Mouse (Mus musculus): ENCODE data around the gene Vgll4.

DNA sequence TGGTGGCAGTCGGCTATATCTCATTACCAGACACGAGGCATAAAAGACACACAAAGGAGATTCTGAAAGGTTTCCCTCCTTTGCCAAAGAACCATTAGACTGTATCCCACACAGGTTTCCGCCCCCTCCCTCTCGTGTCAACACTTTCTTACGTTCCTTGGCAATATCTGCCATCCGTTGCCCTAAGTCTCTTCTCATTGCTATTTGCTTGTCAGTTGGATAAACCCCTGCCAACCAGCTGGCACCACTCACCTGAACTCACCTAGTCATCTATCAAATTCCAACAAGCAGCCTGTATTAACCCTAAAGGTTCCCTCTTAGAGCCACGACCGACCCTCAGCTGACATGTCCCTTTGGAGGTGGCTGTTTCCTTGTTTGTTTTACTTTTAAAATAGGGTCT, 4.4 kb downstream of the Vgll4 start:
- no peak for TF ChIP-seq POLR2A (IDR thresholded peaks at IDR 0.05; ENCODE audit: borderline replicate concordance, extremely low read depth, insufficient read depth, insufficient read length, poor library complexity, severe bottlenecking)
- TF ChIP-seq CTCF (IDR thresholded peaks at IDR 0.05; ENCODE audit: borderline replicate concordance, extremely low read depth, insufficient read depth, insufficient read length) = no peak
